33 mouse cellular contexts compared by ENCODE assay signal in the genomic region with DNA sequence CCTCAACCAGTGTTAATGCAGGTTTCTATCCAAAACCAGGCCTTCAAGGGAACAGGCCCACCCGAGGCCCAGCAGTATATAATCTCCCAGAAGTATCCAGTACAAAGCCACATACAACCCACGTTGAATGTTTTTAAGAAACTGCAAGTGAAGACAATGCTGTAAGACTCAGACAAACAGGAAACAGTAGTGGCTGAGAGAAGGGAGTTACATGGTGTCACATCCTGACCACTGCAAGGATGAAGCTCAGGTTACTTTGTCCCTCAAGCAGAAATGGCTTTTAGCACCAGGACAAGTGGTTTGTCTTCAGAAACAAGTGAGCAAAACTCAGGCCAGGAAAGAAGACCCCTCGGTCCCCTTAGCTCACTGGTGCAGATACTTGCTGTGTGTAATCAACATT. TPM values are rescaled to one million over a fixed set of nuclear protein-coding genes. Genes with fewer than 3 reads are reported as not detected.
DNase-seq lines count a peak whose midpoint lies in the region; ATAC-seq and TF ChIP-seq lines count a peak whose summit lies in the region.
"Had no signal": no experiment of that assay in that cellular context is flagged by ENCODE, and none has a peak within 500 bp of the region (broad histone marks: within the 10 kb centered on the region; RNA-seq: fewer than 3 reads in every experiment).

No protein-coding gene starts in this region.

- intact Hi-C loops in gastrocnemius, adult 2 months (cut with DNase I), result no loop called here
- intact Hi-C loops in gastrocnemius, postnatal 14 days (cut with DNase I; ENCODE audit: low total_unique reads), result loop anchor here (10.0 kb wide), 1 partner anchor 46 kb away; no protein-coding TSS in a partner anchor

- DNase-seq in gastrocnemius, adult 2 months, result no peak
- no peak for DNase-seq in gastrocnemius, postnatal 14 days
- no peak for DNase-seq in limb, embryonic 10.5 days (ENCODE audit: low spot score)
- DNase-seq in naive thymus-derived CD4-positive, alpha-beta T cell, adult 2 months (ENCODE audit: low read depth), result peak; percentile 70
- no peak for DNase-seq in hindbrain, embryonic 11.5 days (ENCODE audit: low spot score)
- DNase-seq in retina, embryonic 14.5 days (ENCODE audit: low spot score), result no peak
- DNase-seq: adrenal gland, postnatal 10 days; cerebellum, postnatal 10 days; gastrocnemius, postnatal 10 days; heart, postnatal 10 days; kidney, adult 18-20 months; kidney, postnatal 25 days; left cerebral cortex, postnatal 4 days; liver; lung, adult 2 months; lung, postnatal 10 days; midbrain, embryonic 14.5 days; right cerebral cortex, adult 18-20 months; right cerebral cortex, postnatal 4 days; thymus, postnatal 14 days had no signal

- no peak overlapping the region for H3K4me2 ChIP-seq in limb, embryonic 12.5 days
- H3K4me2 ChIP-seq in hindbrain, embryonic 11.5 days (replicated peaks; ENCODE audit: low read depth, low read length), result no peak overlapping the region
- H3K4me2 ChIP-seq: hindbrain, embryonic 13.5 days; kidney, embryonic 15.5 days had no signal

- WGBS in limb, embryonic 12.5 days, result 78% methylated on average over 3 of the region's 3 CpGs
- 83% methylated on average over 3 of the region's 3 CpGs for WGBS in limb, embryonic 10.5 days
- WGBS in hindbrain, embryonic 11.5 days, result 91% methylated on average over 3 of the region's 3 CpGs

- no peak for ATAC-seq in limb, embryonic 12.5 days (ENCODE audit: insufficient number of reproducible peaks, insufficient read depth, low FRiP score, low TSS enrichment, low read depth)
- peak; percentile 79 for ATAC-seq in CD4-positive, CD25-positive, alpha-beta regulatory T cell, adult 4 months
- ATAC-seq in hindbrain, embryonic 11.5 days (ENCODE audit: low FRiP score), result no peak
- ATAC-seq: forebrain, embryonic 16.5 days had no signal

- H3K4me1 ChIP-seq in limb, embryonic 12.5 days (replicated peaks), result 0 out of 2 replicates have a peak, but pooled peaks cover under 1% of the 10 kb centered on the region
- 0 out of 2 replicates have a peak, but pooled peaks cover 4% of the 10 kb centered on the region for H3K4me1 ChIP-seq in limb, embryonic 10.5 days
- H3K4me1 ChIP-seq in hindbrain, embryonic 11.5 days (replicated peaks; ENCODE audit: control insufficient read depth, insufficient read depth, low read length), result no peaks in the 10 kb centered on the region

- TF ChIP-seq CTCF in gastrocnemius, adult 2 months (IDR thresholded peaks at IDR 0.05), result no peak

- 0 out of 2 replicates have a peak overlapping the region, but pooled peaks have one; percentile 12 for H3K9ac ChIP-seq in limb, embryonic 12.5 days (replicated peaks)
- no peak overlapping the region for H3K9ac ChIP-seq in hindbrain, embryonic 11.5 days (ENCODE audit: low read depth, low read length)
- H3K9ac ChIP-seq: hindbrain, embryonic 13.5 days; kidney, embryonic 15.5 days; liver, embryonic 14.5 days had no signal

- 0 out of 2 replicates have a peak overlapping the region, but pooled peaks have one; percentile 31 for H3K27ac ChIP-seq in gastrocnemius, adult 2 months
- peak overlapping the region; percentile 25; the same call in 1 of the 2 replicates for H3K27ac ChIP-seq in limb, embryonic 12.5 days
- H3K27ac ChIP-seq in limb, embryonic 10.5 days, result no peak overlapping the region
- no peak overlapping the region for H3K27ac ChIP-seq in hindbrain, embryonic 11.5 days (ENCODE audit: low read depth, low read length)
- H3K27ac ChIP-seq: heart, embryonic 10.5 days; hindbrain, embryonic 13.5 days; kidney, embryonic 15.5 days; liver, embryonic 14.5 days; macrophage had no signal

- H3K9me3 ChIP-seq in limb, embryonic 12.5 days, result no peaks in the 10 kb centered on the region
- H3K9me3 ChIP-seq in limb, embryonic 10.5 days (replicated peaks), result no peaks in the 10 kb centered on the region
- H3K9me3 ChIP-seq in hindbrain, embryonic 11.5 days (ENCODE audit: control insufficient read depth, low read length), result no peaks in the 10 kb centered on the region
- H3K9me3 ChIP-seq: heart, embryonic 10.5 days; hindbrain, embryonic 13.5 days; kidney, embryonic 15.5 days had no signal

- H3K27me3 ChIP-seq in limb, embryonic 12.5 days, result no peaks in the 10 kb centered on the region
- H3K27me3 ChIP-seq in limb, embryonic 10.5 days (ENCODE audit: low read depth, poor library complexity, severe bottlenecking), result no peaks in the 10 kb centered on the region
- no peaks in the 10 kb centered on the region for H3K27me3 ChIP-seq in hindbrain, embryonic 11.5 days (ENCODE audit: control insufficient read depth, insufficient read depth, low read length)
- H3K27me3 ChIP-seq: CH12.LX; hindbrain, embryonic 13.5 days; kidney, embryonic 15.5 days had no signal

- H3K36me3 ChIP-seq in limb, embryonic 12.5 days, result peaks cover 96% of the 10 kb centered on the region
- H3K36me3 ChIP-seq in limb, embryonic 10.5 days, result peaks cover 95% of the 10 kb centered on the region
- 0 out of 2 replicates have a peak, but pooled peaks cover 4% of the 10 kb centered on the region for H3K36me3 ChIP-seq in hindbrain, embryonic 11.5 days (ENCODE audit: control insufficient read depth, insufficient read depth, low read length)

- no peak overlapping the region for H3K4me3 ChIP-seq in gastrocnemius, adult 2 months
- H3K4me3 ChIP-seq in limb, embryonic 12.5 days (replicated peaks), result no peak overlapping the region
- H3K4me3 ChIP-seq in limb, embryonic 10.5 days, result no peak overlapping the region
- no peak overlapping the region for H3K4me3 ChIP-seq in hindbrain, embryonic 11.5 days (ENCODE audit: low read depth, low read length)
- H3K4me3 ChIP-seq: erythroblast, embryonic 14.5 days; heart, embryonic 10.5 days; hindbrain, embryonic 13.5 days; kidney, embryonic 15.5 days had no signal

RNA-seq across cellular contexts. Expression of a gene that starts 32.4 kb away (rescaled TPM):
- total RNA-seq in gastrocnemius, adult 2 months (2021), result under 1 TPM; 0.08 to 0.31 TPM
- total RNA-seq in gastrocnemius, postnatal 14 days (2021), result not detected
- polyA plus RNA-seq in limb, embryonic 12.5 days (2016; fragmentation: Nextera tagmentation; extraction: Ambion mirVana), result 0.15 and 0.23 TPM in 2 replicates
- 0.20 TPM in 1 of 2 replicates, not detected in the other for polyA plus RNA-seq in limb, embryonic 10.5 days (2016; fragmentation: Nextera tagmentation; extraction: Ambion mirVana)
- not detected for polyA plus RNA-seq in CD4-positive, CD25-positive, alpha-beta regulatory T cell, adult 4 months (2017; shearing (Covaris generic))
- 0.06 and 0.20 TPM in 2 replicates for polyA plus RNA-seq in hindbrain, embryonic 11.5 days (2014; fragmentation: Nextera tagmentation; extraction: Ambion mirVana)
- total RNA-seq: granulocyte monocyte progenitor cell, adult 5-6 weeks; heart, postnatal 10 days had no signal
- polyA plus RNA-seq: embryonic facial prominence, embryonic 14.5 days; intestine, embryonic 14.5 days; lung, adult 2 months; macrophage had no signal

RNA-seq across cellular contexts. Expression of a gene that starts 52.8 kb away (rescaled TPM):
- total RNA-seq in gastrocnemius, adult 2 months (2021), result 10 to 100 TPM; 37.4 to 57.4 TPM
- 100 to 1,000 TPM in 1 of 2 experiments, 10 to 100 TPM in 1; 96.9 to 111 TPM for total RNA-seq in gastrocnemius, postnatal 14 days (2021)
- polyA plus RNA-seq in limb, embryonic 12.5 days (2016; fragmentation: Nextera tagmentation; extraction: Ambion mirVana), result 40.0 and 43.1 TPM in 2 replicates
- 30.6 and 39.2 TPM in 2 replicates for polyA plus RNA-seq in limb, embryonic 10.5 days (2016; fragmentation: Nextera tagmentation; extraction: Ambion mirVana)
- polyA plus RNA-seq in CD4-positive, CD25-positive, alpha-beta regulatory T cell, adult 4 months (2017; shearing (Covaris generic)), result 100 to 1,000 TPM; 206 to 220 TPM
- 20.7 and 29.8 TPM in 2 replicates for polyA plus RNA-seq in hindbrain, embryonic 11.5 days (2014; fragmentation: Nextera tagmentation; extraction: Ambion mirVana)

Comparison
In these comparisons a context has a peak if more than half of its experiments do, and no peak if none do; other contexts are left out.
1. H3K27ac ChIP-seq: peak in gastrocnemius, adult 2 months (single experiment) and limb, embryonic 12.5 days (single experiment); none in limb, embryonic 10.5 days (single experiment) and hindbrain, embryonic 11.5 days (single experiment).